Mouse (Mus musculus) frontal cortex, postnatal 14 days (tissue): ENCODE results near the gene Grin3b.

Experiments
- DNase-seq, 2 experiments: peaks; one replicate each; pipeline ENCODE4 v3.0.0; 2022; ENCODE audit warnings: low spot score in 2 of 2

Gene Grin3b

DNA sequence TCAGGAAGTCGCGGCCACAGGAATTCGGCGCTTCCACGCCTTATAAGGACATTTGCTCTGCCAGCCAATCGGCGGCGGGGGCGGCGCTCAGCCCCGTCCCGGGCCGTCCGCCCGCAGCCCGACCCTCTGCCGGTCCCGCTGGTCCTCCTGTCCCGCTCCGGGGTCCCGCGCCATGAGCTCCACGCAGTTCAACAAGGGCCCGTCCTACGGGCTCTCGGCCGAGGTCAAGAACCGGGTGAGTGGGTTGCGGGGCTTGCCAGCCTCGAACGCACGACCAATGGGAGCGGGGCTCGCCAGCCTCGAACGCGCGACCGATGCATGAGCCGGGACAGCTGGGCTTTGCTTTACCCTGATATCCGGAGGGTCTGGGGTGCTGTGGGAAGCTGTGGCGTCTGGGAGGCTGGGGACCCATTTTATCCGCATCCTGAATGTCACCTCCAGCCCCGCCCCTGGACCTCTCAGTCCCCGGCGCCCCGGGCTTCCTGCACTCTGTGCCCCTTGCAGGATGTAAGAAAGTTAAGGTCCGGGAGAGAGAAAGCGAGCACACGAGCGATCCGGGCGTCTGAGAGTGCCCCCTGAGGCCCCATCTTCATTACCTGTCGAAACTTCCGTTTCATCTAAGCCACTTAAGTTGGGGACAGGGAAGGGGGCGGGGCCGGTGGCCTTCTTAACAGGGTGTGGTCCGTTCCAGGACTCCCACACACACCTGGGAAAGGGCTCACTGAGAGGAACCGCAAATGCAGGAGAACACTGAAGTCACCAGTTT, 18.2 kb downstream of the Grin3b start, which contains the start of gene Cnn2:
TSS of gene Cnn2 (plus strand) at position 79 of the 766 bp plus-strand sequence.
- DNase-seq, result no peak

DNA sequence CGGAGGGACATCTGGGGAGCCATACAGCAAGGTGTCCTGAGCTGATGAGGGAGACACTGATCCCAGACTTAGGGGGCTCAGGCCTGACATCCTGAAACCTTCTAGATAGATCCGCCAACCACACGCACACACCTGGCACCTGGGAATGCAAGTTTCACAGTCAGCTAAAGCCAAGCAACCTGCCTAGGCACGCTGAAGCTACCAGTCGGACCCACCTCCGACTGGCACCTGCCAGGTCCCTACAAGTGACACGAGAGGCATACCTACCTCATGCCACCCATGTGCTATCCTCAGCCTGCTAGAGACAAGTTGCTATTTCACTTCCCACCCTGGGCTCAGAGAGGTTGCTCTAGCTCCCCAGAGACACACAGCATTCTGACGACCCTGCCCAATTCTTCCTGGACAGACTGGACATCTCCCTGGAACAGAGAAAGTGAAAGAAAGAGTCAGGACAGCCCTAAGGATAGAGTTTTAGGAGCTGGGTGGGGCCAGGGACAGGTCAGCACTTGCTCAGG, 18.8 kb downstream of the Grin3b start:
- DNase-seq, result no peak

DNA sequence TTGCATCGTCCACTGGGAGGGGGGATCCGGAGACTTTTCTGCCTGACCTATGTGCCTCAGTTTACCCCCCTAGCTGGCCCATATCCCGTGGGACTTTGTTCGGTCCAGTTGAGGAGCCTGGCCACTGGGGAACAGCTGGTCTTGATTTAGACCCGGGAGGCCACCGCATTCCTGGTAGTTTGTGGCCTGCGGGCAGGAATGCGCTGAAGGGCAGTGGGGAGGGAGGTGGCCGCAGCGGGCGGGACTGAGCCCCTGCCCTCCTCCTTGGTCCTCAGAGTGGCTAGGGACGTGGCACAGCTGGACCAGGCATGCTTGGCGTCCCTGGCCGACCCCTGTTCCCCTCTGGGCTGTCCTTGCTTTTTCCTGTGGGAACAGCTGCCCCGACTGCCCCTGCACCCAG, 19.4 kb downstream of the Grin3b start:
- DNase-seq, result no peak

DNA sequence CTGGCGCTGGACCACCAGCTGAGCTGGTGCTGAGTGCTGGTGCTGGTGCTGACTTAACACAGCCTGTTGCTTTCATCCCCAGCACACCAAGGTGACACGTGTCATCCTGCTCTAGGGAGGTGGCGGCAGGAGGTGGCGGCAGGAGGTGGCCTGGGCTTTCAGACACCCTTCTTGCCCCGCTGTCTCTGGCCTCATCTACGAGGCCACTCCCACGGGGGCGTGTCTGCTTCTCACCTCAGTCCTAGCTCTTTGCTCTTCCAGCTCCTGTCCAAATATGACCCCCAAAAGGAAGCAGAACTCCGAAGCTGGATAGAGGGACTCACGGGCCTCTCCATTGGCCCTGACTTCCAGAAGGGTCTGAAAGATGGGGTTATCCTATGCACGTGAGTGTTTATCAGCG, 20.6 kb downstream of the Grin3b start:
- no peak for DNase-seq

DNA sequence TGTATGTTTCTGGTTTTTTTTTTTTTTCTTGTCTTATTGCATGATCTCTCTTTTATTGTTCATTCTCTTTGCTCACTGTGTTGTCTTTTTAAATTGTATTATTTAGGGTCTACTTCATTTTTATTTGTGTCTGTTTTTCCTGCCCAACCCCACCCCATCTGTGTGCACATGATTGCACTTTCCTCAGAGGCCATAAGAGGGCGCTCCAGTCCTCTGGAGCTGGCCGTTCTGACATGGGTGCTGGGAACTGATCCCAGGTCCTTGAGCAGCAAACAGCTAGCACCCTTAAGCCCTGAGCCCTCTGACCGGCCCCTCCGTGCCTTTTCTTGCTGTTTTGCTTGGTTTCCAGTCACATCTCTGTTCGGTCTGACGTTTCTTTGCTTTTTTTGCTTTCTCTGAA, 21.0 kb downstream of the Grin3b start:
- no peak for DNase-seq

DNA sequence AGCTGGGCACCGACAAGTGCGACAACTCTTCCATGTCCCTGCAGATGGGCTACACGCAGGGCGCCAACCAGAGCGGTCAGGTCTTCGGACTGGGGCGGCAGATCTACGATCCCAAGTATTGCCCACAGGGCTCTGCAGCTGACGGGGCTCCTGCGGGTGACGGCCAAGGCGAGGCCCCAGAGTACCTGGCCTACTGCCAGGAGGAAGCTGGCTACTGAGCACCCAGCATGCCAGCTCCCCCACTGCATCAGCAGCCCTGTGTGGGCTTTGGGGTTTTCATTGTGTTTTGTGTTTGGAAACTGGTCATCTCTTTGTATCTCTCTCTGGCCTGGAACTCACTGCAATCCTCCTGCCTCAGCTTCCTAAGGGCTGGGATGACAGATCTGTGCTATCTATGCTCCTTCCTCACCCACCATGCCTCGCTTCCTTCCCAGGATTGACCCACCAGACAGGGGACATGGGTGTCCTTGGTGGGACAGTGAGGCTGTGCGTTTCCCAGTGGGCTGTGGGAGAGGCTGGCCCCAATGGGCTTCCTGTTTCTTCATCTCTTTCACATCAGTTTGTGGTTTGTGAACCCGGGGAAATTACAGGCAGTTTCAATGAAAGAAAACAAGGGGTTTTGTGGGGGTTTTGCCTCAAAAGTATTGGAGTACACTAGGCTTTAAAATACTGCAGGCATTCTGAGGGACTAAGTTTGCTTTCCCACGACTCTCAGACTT, 24.0 kb downstream of the Grin3b start:
- no peak for DNase-seq

DNA sequence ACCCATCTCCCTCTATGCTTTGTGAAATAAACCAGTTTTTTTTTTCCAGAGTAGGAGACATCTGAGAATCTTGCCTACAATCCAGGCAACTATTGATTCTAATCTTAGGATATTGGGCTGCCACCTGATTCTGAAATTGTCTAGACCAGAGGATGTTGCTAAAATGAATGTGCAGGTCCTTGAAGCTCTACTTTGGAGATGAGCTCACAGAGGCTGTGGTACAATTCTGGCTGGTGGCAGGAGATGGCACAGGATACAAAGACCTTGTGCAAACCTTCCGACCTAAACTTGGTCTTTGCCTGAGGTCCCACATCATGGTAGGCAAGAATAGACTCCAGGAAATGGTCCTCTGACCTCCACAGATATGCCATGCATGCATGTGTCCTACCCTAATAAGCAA, 25.1 kb downstream of the Grin3b start:
- no peak for DNase-seq

DNA sequence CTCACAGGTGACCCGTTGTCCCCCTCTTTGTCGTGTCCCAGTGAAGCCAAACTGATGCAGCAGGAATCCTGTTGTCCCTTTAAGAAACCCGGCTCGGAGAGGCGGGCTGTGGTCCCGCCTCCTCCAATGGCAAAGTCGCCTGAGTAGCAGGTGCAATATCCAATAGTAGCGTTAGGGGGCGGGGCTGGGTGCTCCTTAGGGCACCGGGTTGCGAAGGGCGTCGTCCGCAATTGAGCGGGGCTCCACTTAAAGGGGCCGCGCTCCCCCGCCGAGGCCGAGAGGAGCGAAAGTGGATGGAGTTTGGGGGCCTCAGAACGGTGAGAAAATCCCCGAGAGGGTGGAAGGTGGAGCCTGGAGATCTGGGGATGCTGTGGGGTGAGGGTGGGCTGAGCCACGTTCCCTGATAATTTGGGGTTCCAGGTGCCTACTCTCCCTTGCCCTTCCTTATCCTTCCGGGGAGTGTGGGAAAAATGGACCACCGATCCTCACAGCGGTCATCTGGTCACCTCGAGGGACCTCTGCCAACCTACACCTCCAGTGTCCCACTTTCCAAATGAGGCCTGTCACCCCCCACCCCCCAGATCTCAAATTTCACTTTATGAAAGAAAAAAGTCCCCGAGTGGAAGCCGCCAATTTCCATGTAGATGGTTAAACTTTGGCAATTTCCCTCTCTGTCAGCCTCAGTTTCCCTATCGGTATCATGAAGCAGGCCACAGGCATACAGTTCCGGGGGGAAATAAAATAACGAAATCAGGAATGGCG, 25.9 kb downstream of the Grin3b start, which contains the start of gene Abca7:
TSS of gene Abca7 (plus strand) at position 223 of the 762 bp plus-strand sequence.
- DNase-seq, result peak; percentile 89 to 96

DNA sequence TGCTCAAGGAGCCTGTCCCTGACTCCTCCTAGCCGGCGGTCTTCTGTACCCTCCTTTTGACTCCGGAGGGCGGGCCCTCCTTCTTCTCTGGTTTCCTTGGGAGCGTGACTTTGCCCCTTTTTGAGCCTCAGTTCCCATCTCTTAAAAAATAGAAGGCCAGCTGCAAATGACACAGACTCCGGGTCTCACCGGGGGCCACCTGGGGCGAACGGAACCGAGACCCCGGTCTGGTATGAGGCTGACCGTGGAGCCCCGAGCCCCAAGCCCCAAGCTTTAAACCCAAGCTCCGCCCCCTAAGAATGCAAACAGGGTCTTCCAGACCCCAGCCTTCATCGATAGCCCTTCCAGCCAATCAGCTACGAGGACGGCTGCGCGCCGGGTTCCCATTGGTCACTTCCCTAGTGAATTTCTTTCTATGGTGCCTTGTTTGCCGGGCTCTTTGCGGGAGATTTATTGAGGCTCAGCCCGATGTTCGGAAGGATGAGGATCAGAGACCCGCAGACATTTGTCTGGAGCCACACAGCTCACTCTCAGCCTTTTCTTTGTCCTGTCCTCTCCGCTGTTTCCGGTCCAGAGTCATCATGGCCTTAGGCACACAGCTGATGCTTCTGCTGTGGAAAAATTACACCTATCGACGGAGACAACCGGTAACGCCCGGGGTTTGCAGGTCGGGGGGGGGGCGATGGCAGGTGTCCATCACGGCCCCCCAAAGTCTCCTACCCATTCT, 26.7 kb downstream of the Grin3b start:
- peak; percentile 61 to 76 for DNase-seq

DNA sequence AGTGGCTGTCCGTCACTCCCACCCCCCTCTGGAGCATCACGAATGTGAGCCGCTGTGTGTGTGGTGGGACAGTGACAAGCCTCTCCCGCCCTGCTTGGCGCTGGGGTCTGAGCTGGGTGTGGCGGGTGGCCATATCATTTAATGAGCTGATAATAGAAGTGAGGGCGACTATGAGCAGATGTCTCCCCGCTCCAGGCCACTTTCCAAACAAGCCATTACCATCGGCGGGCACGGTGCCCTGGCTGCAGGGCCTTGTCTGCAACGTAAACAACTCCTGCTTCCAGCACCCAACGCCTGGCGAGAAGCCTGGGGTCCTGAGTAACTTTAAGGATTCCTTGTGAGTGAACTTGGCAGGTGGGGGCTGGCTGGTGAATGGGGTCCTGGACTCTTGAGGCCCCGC, 27.3 kb downstream of the Grin3b start:
- no peak for DNase-seq

DNA sequence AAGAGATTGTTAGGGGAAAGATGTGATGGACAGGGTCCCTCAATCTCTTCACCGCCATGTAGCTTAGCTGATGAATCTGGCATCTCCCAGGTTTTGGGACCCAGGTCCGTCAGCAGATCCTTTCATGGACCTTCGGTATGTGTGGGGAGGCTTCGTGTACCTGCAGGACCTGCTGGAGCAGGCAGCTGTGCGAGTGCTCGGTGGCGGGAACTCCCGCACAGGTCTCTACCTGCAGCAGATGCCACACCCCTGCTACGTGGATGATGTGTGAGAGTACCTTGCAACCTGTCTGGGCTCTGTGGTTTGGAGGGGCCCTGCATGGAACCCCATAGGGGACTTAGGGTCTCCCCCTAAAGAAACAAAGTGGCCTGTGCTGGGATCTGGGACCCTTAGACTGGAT, 31.4 kb downstream of the Grin3b start:
- no peak for DNase-seq

DNA sequence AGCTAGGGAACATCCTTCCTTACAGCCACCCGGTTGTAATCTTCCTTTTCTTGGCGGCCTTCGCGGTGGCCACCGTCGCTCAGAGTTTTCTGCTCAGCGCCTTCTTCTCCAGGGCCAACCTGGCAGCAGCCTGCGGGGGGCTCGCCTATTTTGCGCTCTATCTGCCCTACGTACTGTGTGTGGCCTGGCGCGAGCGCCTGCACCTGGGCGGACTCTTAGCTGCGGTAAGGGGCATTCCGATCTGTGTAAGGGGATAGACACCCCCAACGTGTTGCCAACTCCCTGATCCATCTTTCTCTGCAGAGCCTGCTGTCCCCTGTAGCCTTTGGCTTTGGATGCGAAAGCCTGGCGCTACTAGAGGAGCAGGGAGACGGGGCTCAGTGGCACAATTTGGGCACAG, 32.3 kb downstream of the Grin3b start:
- DNase-seq, result no peak

DNA sequence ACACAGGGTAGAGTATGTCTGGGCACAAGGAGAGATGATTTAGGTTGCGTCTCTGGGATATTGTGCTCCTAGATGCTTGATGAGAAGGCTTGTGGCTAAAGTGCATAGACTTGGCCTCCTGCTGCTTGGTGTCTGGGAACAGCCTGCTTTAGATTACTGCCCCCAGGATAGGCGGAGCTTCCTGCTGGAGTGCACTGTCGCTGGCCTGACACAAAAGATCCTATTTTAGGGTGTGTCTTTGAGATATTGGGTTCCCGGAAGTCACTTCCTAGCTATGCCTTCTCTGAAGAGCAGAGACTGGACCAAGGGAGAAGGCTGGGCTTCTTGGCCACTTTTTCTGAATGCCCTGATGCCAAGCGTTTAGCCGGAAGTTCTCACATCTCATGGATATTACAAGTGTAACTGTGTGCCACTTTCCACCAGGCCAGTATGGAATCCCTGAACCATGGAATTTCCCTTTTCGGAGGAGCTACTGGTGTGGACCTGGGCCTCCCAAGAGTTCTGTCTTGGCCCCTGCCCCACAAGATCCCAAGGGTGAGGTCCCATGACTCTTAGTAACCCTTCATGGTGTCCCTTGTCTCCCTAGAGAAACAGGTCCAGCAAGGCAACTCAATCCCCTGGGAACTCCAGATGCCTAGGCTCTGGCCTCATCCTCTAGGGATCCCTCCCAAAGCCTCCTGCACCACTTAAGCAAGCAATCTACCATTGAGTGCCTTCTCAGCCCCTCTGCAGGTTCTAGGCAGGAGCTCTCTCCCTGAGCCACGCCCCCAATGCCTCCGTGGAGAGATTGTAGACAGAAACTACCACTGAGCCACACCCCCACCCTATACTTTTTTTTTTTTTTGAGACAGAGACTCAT, 33.1 kb downstream of the Grin3b start:
- no peak for DNase-seq

DNA sequence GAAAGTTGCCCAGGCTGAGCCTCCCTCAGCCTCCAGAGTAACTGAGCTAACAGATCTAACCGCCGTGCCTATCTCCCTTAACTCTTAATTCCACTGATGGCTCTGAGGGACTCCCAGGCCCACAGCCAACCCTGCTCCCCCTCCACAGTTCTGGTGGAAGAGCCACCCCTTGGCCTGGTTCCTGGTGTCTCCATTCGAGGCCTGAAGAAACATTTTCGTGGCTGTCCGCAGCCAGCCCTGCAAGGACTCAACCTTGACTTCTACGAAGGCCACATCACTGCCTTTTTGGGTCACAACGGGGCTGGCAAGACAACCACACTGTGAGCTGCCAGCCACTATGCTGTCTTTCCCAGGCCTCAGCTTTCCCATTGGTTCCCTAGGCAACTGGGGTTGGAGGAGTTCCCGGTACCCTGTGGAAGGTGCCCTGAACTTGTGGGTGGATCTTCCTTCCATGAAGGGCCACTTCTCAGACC, 33.8 kb downstream of the Grin3b start:
- DNase-seq, result no peak

DNA sequence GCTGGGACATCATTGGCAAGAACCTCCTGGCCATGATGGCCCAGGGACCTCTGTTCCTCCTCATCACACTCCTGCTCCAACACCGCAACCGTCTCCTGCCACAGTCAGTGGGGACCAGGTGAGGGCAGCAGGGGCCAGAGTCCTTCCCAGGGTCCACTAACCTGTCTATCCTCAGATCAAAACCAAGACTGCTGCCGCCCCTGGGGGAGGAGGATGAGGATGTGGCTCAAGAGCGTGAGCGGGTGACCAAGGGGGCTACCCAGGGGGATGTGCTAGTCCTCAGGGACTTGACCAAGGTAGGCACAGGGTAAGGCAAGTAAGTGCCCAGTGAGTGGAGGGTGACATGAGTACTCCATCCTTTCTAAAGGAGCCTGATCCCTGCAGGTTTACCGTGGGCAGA, 41.2 kb downstream of the Grin3b start:
- no peak for DNase-seq

DNA sequence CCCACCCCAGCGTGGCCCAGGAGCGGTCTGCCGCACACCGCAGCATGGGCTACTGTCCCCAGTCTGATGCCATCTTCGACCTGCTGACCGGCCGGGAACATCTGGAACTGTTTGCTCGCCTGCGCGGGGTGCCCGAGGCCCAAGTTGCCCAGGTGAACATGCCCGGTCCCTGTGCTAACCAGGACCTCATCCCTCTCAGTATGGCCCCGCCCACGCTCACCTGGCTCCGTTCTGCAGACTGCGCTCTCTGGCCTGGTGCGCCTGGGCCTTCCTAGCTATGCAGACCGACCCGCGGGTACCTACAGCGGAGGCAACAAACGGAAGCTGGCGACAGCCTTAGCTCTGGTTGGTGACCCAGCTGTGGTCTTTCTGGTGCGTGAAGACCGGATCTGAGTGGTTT, 43.1 kb downstream of the Grin3b start:
- no peak for DNase-seq

DNA sequence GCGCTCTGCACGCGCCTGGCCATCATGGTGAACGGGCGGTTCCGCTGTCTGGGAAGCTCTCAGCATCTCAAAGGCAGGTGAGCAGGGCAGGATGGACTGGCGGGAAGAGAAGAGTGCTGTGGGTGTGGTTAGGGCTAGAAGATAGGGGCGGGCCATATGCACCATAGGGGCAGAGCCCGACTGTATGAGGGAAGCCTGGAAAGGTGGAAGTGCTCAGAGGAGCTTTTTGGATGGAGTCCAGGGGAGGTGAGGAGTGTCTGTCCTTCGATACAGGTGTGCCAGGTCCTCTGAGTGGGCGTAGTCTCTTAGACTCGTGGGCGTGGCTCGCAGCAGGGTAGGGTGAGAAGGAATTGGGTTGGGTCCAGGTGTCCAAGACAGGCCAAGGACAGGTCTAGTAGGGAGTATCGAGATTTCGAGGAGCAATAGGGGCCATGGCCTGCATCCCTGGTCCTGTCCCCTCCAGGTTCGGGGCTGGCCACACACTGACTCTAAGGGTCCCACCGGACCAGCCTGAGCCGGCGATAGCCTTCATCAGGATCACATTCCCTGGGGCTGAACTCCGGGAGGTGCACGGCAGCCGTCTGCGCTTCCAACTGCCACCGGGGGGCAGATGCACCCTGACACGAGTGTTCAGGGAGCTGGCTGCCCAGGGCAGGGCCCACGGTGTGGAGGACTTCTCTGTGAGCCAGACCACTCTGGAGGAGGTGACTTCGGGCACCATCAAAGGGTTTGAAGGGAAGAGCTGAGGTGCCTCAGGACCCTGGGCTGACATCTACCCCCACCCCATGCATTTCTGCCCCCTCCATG, 44.2 kb downstream of the Grin3b start:
- DNase-seq, result no peak

DNA sequence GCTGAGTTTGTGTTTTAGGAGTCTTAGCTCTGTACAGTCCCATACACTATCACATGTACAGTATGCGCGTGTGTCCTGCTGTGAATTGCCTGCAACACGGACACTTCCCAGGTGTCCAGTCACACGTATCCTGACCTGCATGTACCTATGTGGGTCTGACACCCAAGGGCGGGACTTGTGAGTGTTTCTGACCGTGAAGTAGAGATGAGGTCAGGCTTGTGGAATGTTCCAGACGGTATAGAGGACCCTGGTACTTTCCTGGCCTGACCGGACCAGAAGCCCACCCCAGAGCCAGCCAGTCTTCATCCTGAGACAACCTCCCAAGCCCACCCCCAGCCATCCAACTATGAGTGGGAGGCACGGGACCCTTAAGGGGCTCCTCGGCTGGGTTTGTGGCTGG, 45.1 kb downstream of the Grin3b start:
- no peak for DNase-seq

DNA sequence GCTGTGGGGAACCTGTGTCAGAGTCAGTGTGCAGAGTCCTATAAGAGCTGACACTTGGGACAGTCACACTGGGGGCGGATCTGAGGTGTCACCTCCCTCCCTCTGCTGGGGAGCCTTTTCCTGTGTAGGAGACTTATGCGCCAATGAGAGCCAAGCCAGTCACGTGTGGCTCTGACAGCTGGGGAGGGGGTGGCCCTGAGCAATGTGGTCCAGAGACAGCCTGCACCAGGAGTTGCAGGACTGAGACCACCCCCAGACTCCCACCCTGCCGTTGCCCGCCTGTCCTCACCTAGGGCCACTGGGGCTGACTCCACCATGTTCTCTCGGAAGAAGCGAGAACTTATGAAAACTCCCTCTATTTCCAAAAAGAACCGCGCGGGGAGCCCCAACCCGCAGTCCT, 46.0 kb downstream of the Grin3b start, which contains the start of gene Arhgap45:
TSS of gene Arhgap45 (plus strand) at position 143 of the 400 bp plus-strand sequence.
- DNase-seq, result no peak

DNA sequence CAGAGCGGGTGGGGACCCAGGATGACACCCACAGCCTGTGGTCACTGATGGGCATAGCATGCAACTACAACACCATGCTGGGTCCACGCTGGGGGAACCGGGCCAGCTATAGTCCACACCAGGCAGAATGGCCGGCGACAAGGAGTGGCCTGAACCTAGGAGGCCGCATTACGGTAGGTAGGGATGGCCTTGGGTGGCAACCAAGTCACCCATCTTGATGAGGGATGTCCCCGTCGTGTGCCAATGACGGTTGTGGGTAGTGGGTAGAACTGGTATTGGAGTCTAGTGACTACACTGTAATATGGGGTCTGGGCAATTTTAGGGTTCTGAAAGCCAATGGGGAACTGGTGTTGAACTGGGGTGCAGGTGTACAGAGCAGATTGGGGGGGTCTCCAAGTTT, 46.4 kb downstream of the Grin3b start:
- no peak for DNase-seq
